Mouse (Mus musculus) MN1 (cell line): Measurements from ENCODE around the gene Ptprd.

Experiments
- DNase-seq: peaks from one replicate; pipeline ENCODE4 v3.0.0-alpha.2; 2016; ENCODE audit warnings: low spot score

The Ptprd gene

GRCm38 (mm10) chr4:76901692-76902091, 1310.1 kb downstream of the Ptprd start:
- no peak for DNase-seq

- no peak for DNase-seq
Measured at GRCm38 (mm10) chr4:76889669-76890068, 1322.1 kb downstream of the Ptprd start.

GRCm38 (mm10) chr4:76881610-76882009, 1330.2 kb downstream of the Ptprd start:
- DNase-seq = no peak

GRCm38 (mm10) chr4:76870971-76871370, 1340.8 kb downstream of the Ptprd start:
- DNase-seq = no peak

- DNase-seq = no peak
Measured at GRCm38 (mm10) chr4:76865585-76865984, 1346.2 kb downstream of the Ptprd start.

- DNase-seq = no peak
Measured at GRCm38 (mm10) chr4:76846265-76846664, 1365.5 kb downstream of the Ptprd start.

GRCm38 (mm10) chr4:76839016-76839415, 1372.7 kb downstream of the Ptprd start:
- no peak for DNase-seq

GRCm38 (mm10) chr4:76812138-76812537, 1399.6 kb downstream of the Ptprd start:
- no peak for DNase-seq

- DNase-seq = no peak
Measured at GRCm38 (mm10) chr4:76802708-76803107, 1409.1 kb downstream of the Ptprd start.

GRCm38 (mm10) chr4:76798010-76799007, 1413.5 kb downstream of the Ptprd start:
- no peak for DNase-seq

- no peak for DNase-seq
Measured at GRCm38 (mm10) chr4:76785389-76785788, 1426.4 kb downstream of the Ptprd start.

- DNase-seq = no peak
Measured at GRCm38 (mm10) chr4:76779558-76780124, 1432.1 kb downstream of the Ptprd start.

- no peak for DNase-seq
Measured at GRCm38 (mm10) chr4:76766918-76767317, 1444.8 kb downstream of the Ptprd start.

- no peak for DNase-seq
Measured at GRCm38 (mm10) chr4:76766429-76766828, 1445.3 kb downstream of the Ptprd start.

GRCm38 (mm10) chr4:76750709-76751108, 1461.1 kb downstream of the Ptprd start:
- no peak for DNase-seq

GRCm38 (mm10) chr4:76735831-76736230, 1475.9 kb downstream of the Ptprd start:
- no peak for DNase-seq

GRCm38 (mm10) chr4:76675726-76676125, 1536.0 kb downstream of the Ptprd start:
- DNase-seq = no peak

- DNase-seq = no peak
Measured at GRCm38 (mm10) chr4:76673224-76673623, 1538.5 kb downstream of the Ptprd start.

- DNase-seq = no peak
Measured at GRCm38 (mm10) chr4:76672653-76673052, 1539.1 kb downstream of the Ptprd start.

- no peak for DNase-seq
Measured at GRCm38 (mm10) chr4:76661725-76662124, 1550.0 kb downstream of the Ptprd start.

GRCm38 (mm10) chr4:76660146-76660545, 1551.6 kb downstream of the Ptprd start:
- DNase-seq = no peak

GRCm38 (mm10) chr4:76656734-76657133, 1555.0 kb downstream of the Ptprd start:
- DNase-seq = no peak

- DNase-seq = no peak
Measured at GRCm38 (mm10) chr4:76652971-76653370, 1558.8 kb downstream of the Ptprd start.
